Mouse (Mus musculus): ENCODE results near the gene Sars.

Sars gene

GRCm38 (mm10) chr3:108392793-108393192 is 52.2 kb downstream of the Sars start:
- in situ Hi-C loops (cut with MseI, MboI): loop anchor here in 1 of 2 experiments (5.0 kb wide), 1 partner anchor 110 kb away; the partner anchor contains the start of gene Sort1

- in situ Hi-C loops (cut with MseI, MboI): loop anchor here in 1 of 2 experiments (5.0 kb wide), 1 partner anchor 110 kb away; the partner anchor contains the start of gene Sort1
These were observed 52.7 kb downstream of the Sars start for GRCm38 (mm10) chr3:108392299-108392698.

- in situ Hi-C loops (cut with MseI, MboI): loop anchor here in 1 of 2 experiments (5.0 kb wide), 1 partner anchor 102 kb away; no protein-coding TSS in a partner anchor
These were observed 55.9 kb downstream of the Sars start for GRCm38 (mm10) chr3:108389111-108389545.

GRCm38 (mm10) chr3:108386186-108386585 is 58.8 kb downstream of the Sars start:
- in situ Hi-C loops (cut with MseI, MboI): loop anchor here in 1 of 2 experiments (5.0 kb wide), 1 partner anchor 99 kb away; no protein-coding TSS in a partner anchor

- in situ Hi-C loops (cut with MseI, MboI): no loop called here
These were observed 60.6 kb downstream of the Sars start for GRCm38 (mm10) chr3:108384425-108384824.

GRCm38 (mm10) chr3:108383485-108384354 is 61.3 kb downstream of the Sars start, which contains the start of gene Psrc1:
TSS of gene Psrc1 (plus strand) at chr3:108383839.
- in situ Hi-C loops (cut with MseI, MboI): no loop called here

GRCm38 (mm10) chr3:108381945-108382875 is 62.8 kb downstream of the Sars start:
- in situ Hi-C loops (cut with MseI, MboI): no loop called here

- in situ Hi-C loops (cut with MseI, MboI): no loop called here
These were observed 64.3 kb downstream of the Sars start for GRCm38 (mm10) chr3:108380695-108381094.

GRCm38 (mm10) chr3:108378875-108379663 is 65.9 kb downstream of the Sars start:
- in situ Hi-C loops (cut with MseI, MboI): no loop called here
